Mouse (Mus musculus) ES-E14 (cell line): ENCODE results near the gene Qtrt2. TPM values are rescaled to one million over a fixed set of nuclear protein-coding genes. Genes with fewer than 3 reads are reported as not detected.

Source experiments
- DNase-seq: peaks from one replicate; pipeline ENCODE4 v3.0.0-alpha.2; 2013; ENCODE audit warnings: low read depth, low spot score
- H3K27ac ChIP-seq: 2 replicates; pipeline ENCODE4 v1.5.1; 2012; ENCODE audit warnings: low read depth, mild to moderate bottlenecking, low read length, moderate library complexity, mixed read lengths; ENCODE audit not compliant: poor library complexity, insufficient read depth, severe bottlenecking
- H3K36me3 ChIP-seq: 2 replicates; pipeline ENCODE4 v1.6.1; 2012; ENCODE audit warnings: mild to moderate bottlenecking, low read length, moderate library complexity, mixed read lengths; ENCODE audit not compliant: control insufficient read depth, poor library complexity, insufficient read depth, severe bottlenecking
- H3K4me1 ChIP-seq, 2 experiments: fragments of 150-350 bp in 1 of 2; sonication (generic) in 1 of 2; 2 replicates each; pipeline ENCODE4 v1.6.1; 2012; ENCODE audit warnings: low read length in 2 of 2, mild to moderate bottlenecking in 1 of 2, mixed read lengths in 1 of 2; ENCODE audit not compliant: control insufficient read depth in 2 of 2, insufficient read depth in 2 of 2, poor library complexity in 1 of 2
- H3K4me3 ChIP-seq, 2 experiments: fragments of 150-350 bp in 1 of 2; sonication (generic) in 1 of 2; 2 replicates each; pipeline ENCODE4 v1.5.1; 2012; ENCODE audit warnings: low read length in 2 of 2, low read depth in 1 of 2, mild to moderate bottlenecking in 1 of 2, mixed read lengths in 1 of 2; ENCODE audit not compliant: insufficient read depth in 1 of 2, poor library complexity in 1 of 2, severe bottlenecking in 1 of 2
- H3K9ac ChIP-seq: 2 replicates; pipeline ENCODE4 v1.6.1; 2012; ENCODE audit warnings: low read depth, mild to moderate bottlenecking, low read length, mixed read lengths; ENCODE audit not compliant: poor library complexity, insufficient read depth, severe bottlenecking
- H3K9me3 ChIP-seq: fragments of 150-350 bp; sonication (generic); 2 replicates; pipeline ENCODE4 v1.6.1; 2012; ENCODE audit warnings: low read depth, mild to moderate bottlenecking, low read length; ENCODE audit not compliant: control insufficient read depth, insufficient read depth
- CHD2 ChIP-seq: IDR thresholded peaks from 2 replicates; pipeline ENCODE4 v1.6.1; 2014; ENCODE audit warnings: mild to moderate bottlenecking, low read depth, low read length, inconsistent platforms
- HCFC1 ChIP-seq: IDR thresholded peaks from 2 replicates; pipeline ENCODE4 v1.6.1; 2012; ENCODE audit warnings: low read length, inconsistent platforms, borderline replicate concordance; ENCODE audit not compliant: insufficient read depth
- MAFK ChIP-seq: IDR thresholded peaks from 2 replicates; pipeline ENCODE4 v1.6.1; 2014; ENCODE audit warnings: mild to moderate bottlenecking, low read depth, low read length, inconsistent platforms; ENCODE audit not compliant: insufficient read depth
- ZC3H11A ChIP-seq: IDR thresholded peaks from 2 replicates; pipeline ENCODE4 v1.6.1; 2012; ENCODE audit warnings: low read depth, mild to moderate bottlenecking, inconsistent platforms, low read length, borderline replicate concordance
- ZNF384 ChIP-seq: IDR thresholded peaks from 2 replicates; pipeline ENCODE4 v1.6.1; 2012; ENCODE audit warnings: low read depth, low read length, inconsistent platforms
- in situ Hi-C, 2 experiments: fragments of 600-800 bp; cut with MboI; formaldehyde crosslinking; loops; one replicate each; pipeline ENCODE4 v1.15.1; 2025; ENCODE audit warnings: low sequenced_read_pairs in 2 of 2, inconsistent platforms in 1 of 2; ENCODE audit not compliant: unreplicated experiment in 2 of 2
- total RNA-seq: library from RNA; depleted of rRNA; stranded (reverse); fragments of 300-350 nt; gene quantifications from 2 replicates; pipeline ENCODE4 v1.2.3, GENCODE M21; 2012

The Qtrt2 gene
- total RNA-seq, 1 experiment, result 63.4 TPM

- Histone ChIP-seq H3K4me1 (peaks cover 0 to 3% of the 10 kb centered on the region in 2 experiments; a peak in 1 of 4 replicates), H3K27ac (no peak overlapping the region), H3K9me3 (no peaks in the 10 kb centered on the region), H3K9ac (no peak overlapping the region), H3K4me3 (no peak overlapping the region), H3K36me3 (no peaks in the 10 kb centered on the region)
- DNase-seq, result no peak
- no peak for TF ChIP-seq ZC3H11A
- TF ChIP-seq MAFK, result no peak
- in situ Hi-C loops, result no loop called here
Observed at GRCm38 (mm10) chr16:43971189-43971588, 44.6 kb upstream of the Qtrt2 start.

GRCm38 (mm10) chr16:43970426-43970825 is 43.8 kb upstream of the Qtrt2 start:
- Histone ChIP-seq H3K27ac (no peak overlapping the region; the same call in 1 of the 2 replicates), H3K9me3 (no peaks in the 10 kb centered on the region), H3K4me3 (no peak overlapping the region), H3K4me1 (peaks cover 0 to 3% of the 10 kb centered on the region in 2 experiments; a peak in 1 of 4 replicates), H3K9ac (no peak overlapping the region), H3K36me3 (no peaks in the 10 kb centered on the region; the same call in 1 of the 2 replicates)
- no peak for DNase-seq
- no peak for TF ChIP-seq MAFK
- TF ChIP-seq HCFC1, result no peak
- no peak for TF ChIP-seq ZC3H11A
- TF ChIP-seq ZNF384, result no peak
- no peak for TF ChIP-seq CHD2
- in situ Hi-C loops, result no loop called here

- Histone ChIP-seq H3K36me3 (peaks cover 3% of the 10 kb centered on the region; the same call in 1 of the 2 replicates), H3K4me1 (0 out of 4 replicates have a peak, but pooled peaks cover 0 to 3% of the 10 kb centered on the region in 2 experiments), H3K27ac (no peak overlapping the region), H3K9ac (no peak overlapping the region), H3K4me3 (no peak overlapping the region), H3K9me3 (no peaks in the 10 kb centered on the region)
- TF ChIP-seq MAFK (no peak), ZC3H11A (no peak), CHD2 (no peak), HCFC1 (no peak), ZNF384 (no peak)
- in situ Hi-C loops, result no loop called here
- no peak for DNase-seq
Observed at GRCm38 (mm10) chr16:43965781-43966389, 39.3 kb upstream of the Qtrt2 start.

GRCm38 (mm10) chr16:43963780-43964179 is 37.2 kb upstream of the Qtrt2 start:
- Histone ChIP-seq H3K9me3 (no peaks in the 10 kb centered on the region), H3K9ac (no peak overlapping the region), H3K4me1 (0 out of 4 replicates have a peak, but pooled peaks cover 0 to 3% of the 10 kb centered on the region in 2 experiments), H3K4me3 (no peak overlapping the region), H3K27ac (no peak overlapping the region), H3K36me3 (peaks cover 6% of the 10 kb centered on the region; the same call in 1 of the 2 replicates)
- DNase-seq, result no peak
- TF ChIP-seq CHD2 (no peak), ZNF384 (no peak), ZC3H11A (no peak), HCFC1 (no peak), MAFK (no peak)
- in situ Hi-C loops, result no loop called here

GRCm38 (mm10) chr16:43963291-43963690 is 36.7 kb upstream of the Qtrt2 start:
- no peak overlapping the region for H3K4me3 ChIP-seq
- H3K9ac ChIP-seq, result no peak overlapping the region
- H3K9me3 ChIP-seq, result no peaks in the 10 kb centered on the region
- in situ Hi-C loops, result no loop called here
- no peak overlapping the region for H3K27ac ChIP-seq
- H3K4me1 ChIP-seq, result no peaks in the 10 kb centered on the region
- TF ChIP-seq ZC3H11A, result no peak
- TF ChIP-seq MAFK, result no peak
- no peak for TF ChIP-seq ZNF384
- TF ChIP-seq HCFC1, result no peak
- no peak for TF ChIP-seq CHD2
- peaks cover 6% of the 10 kb centered on the region; the same call in 1 of the 2 replicates for H3K36me3 ChIP-seq
- DNase-seq, result no peak
